ENCODE assay signal across 11 mouse cellular contexts in genomic region chr2:139370070-139370469, GRCm38 (mm10).
A peak's percentile ranks its signal among the peaks of the same experiment; 100 is the strongest.
DNase-seq lines count a peak whose midpoint lies in the region; ATAC-seq and TF ChIP-seq lines count a peak whose summit lies in the region.
"Had no signal": no experiment of that assay in that cellular context is flagged by ENCODE, and none has a peak within 500 bp of the region (broad histone marks: within the 10 kb centered on the region; RNA-seq: fewer than 3 reads in every experiment).

No protein-coding gene starts in this region.

- peak; percentile 50 for TF ChIP-seq CTCF in heart, postnatal 0 days (IDR thresholded peaks at IDR 0.05; ENCODE audit: low read depth)
- peak; percentile 5; the same call in 1 of the 2 replicates for TF ChIP-seq CTCF in lung, adult 2 months (IDR thresholded peaks at IDR 0.05; ENCODE audit: insufficient read depth, low read length)

- H3K36me3 ChIP-seq in heart, postnatal 0 days (replicated peaks; ENCODE audit: control insufficient read depth, insufficient read depth, low read length): no peaks in the 10 kb centered on the region
- H3K36me3 ChIP-seq: embryonic facial prominence, embryonic 13.5 days; neural tube, embryonic 15.5 days had no signal

- DNase-seq in heart, postnatal 0 days (ENCODE audit: low spot score): peak; percentile 43
- DNase-seq in heart, adult 11 months: no peak
- DNase-seq in lung, adult 2 months: no peak
- no peak for DNase-seq in lung, adult 18-20 months
- peak; percentile 37 for DNase-seq in brain, embryonic 18.5 days (ENCODE audit: low read depth, low spot score)
- DNase-seq in retina, postnatal 1 day: peak; percentile 46
- no peak for DNase-seq in adrenal gland, postnatal 36 days
- DNase-seq: heart, adult 18-20 months had no signal

- H3K4me1 ChIP-seq in heart, postnatal 0 days (ENCODE audit: control insufficient read depth, insufficient read depth): no peaks in the 10 kb centered on the region
- H3K4me1 ChIP-seq in lung, adult 2 months (ENCODE audit: control insufficient read depth, insufficient read depth, low read length): no peaks in the 10 kb centered on the region
- H3K4me1 ChIP-seq: embryonic facial prominence, embryonic 13.5 days; neural tube, embryonic 15.5 days had no signal

- WGBS in heart, postnatal 0 days: 21% methylated on average over 1 of the region's 1 CpGs
- WGBS in lung, adult 2 months: 5% methylated on average over 1 of the region's 1 CpGs

- H3K27ac ChIP-seq in heart, postnatal 0 days (ENCODE audit: low read depth): no peak overlapping the region
- H3K27ac ChIP-seq: embryonic facial prominence, embryonic 13.5 days; neural tube, embryonic 15.5 days had no signal

- ATAC-seq in heart, postnatal 0 days (ENCODE audit: insufficient read depth, low read depth): no peak
- ATAC-seq in erythroblast, adult 5-6 weeks (replicated peaks; ENCODE audit: low FRiP score, poor library complexity, severe bottlenecking): no peak

- H3K9ac ChIP-seq in heart, postnatal 0 days (replicated peaks; ENCODE audit: low read depth, low read length): no peak overlapping the region
- H3K9ac ChIP-seq: embryonic facial prominence, embryonic 13.5 days; neural tube, embryonic 15.5 days had no signal

- no peaks in the 10 kb centered on the region for H3K27me3 ChIP-seq in heart, postnatal 0 days (ENCODE audit: control insufficient read depth, insufficient read depth, low read length)
- H3K27me3 ChIP-seq: embryonic facial prominence, embryonic 13.5 days; neural tube, embryonic 15.5 days had no signal

- no peak overlapping the region for H3K4me3 ChIP-seq in heart, postnatal 0 days (ENCODE audit: low read depth, low read length)
- no peak overlapping the region for H3K4me3 ChIP-seq in lung, adult 2 months (replicated peaks; ENCODE audit: extremely low read depth, low read depth, low read length)
- H3K4me3 ChIP-seq: embryonic facial prominence, embryonic 13.5 days; neural tube, embryonic 15.5 days had no signal

- no peak for TF ChIP-seq POLR2A in lung, adult 2 months (IDR thresholded peaks at IDR 0.05; ENCODE audit: borderline replicate concordance, extremely low read depth, low read depth, low read length)

- no peaks in the 10 kb centered on the region for H3K9me3 ChIP-seq in heart, postnatal 0 days (replicated peaks; ENCODE audit: control insufficient read depth, low read length)
- H3K9me3 ChIP-seq: embryonic facial prominence, embryonic 13.5 days; neural tube, embryonic 15.5 days had no signal

- H3K4me2 ChIP-seq in heart, postnatal 0 days (ENCODE audit: low read depth, low read length): no peak overlapping the region
- H3K4me2 ChIP-seq: embryonic facial prominence, embryonic 13.5 days; neural tube, embryonic 15.5 days had no signal

- no peak for TF ChIP-seq EP300 in heart, postnatal 0 days (IDR thresholded peaks at IDR 0.05; ENCODE audit: low read depth)

Comparison
In these comparisons a context has a peak if more than half of its experiments do, and no peak if none do; other contexts are left out.
1. DNase-seq: peak in heart, postnatal 0 days (single experiment), brain, embryonic 18.5 days (single experiment) and retina, postnatal 1 day (single experiment); none in heart, adult 11 months (single experiment), lung, adult 2 months (single experiment), lung, adult 18-20 months (0 of 2) and adrenal gland, postnatal 36 days (0 of 2).